Mouse (Mus musculus): ENCODE measurements around the gene Espn. TPM values are rescaled to one million over a fixed set of nuclear protein-coding genes. Genes with fewer than 3 reads are reported as not detected.

Gene Espn
- polyA plus RNA-seq, 1 experiment from 2014 or later: 13.8 TPM

- DNase-seq (ENCODE audit: low spot score): no peak
- no peak overlapping the region for H3K27ac ChIP-seq (replicated peaks)
- no peaks in the 10 kb centered on the region for H3K36me3 ChIP-seq (ENCODE audit: control insufficient read depth, insufficient read depth, low read length)
- H3K4me1 ChIP-seq (replicated peaks; ENCODE audit: control insufficient read depth, insufficient read depth): no peaks in the 10 kb centered on the region; the same call in 1 of the 2 replicates
- ATAC-seq (ENCODE audit: low FRiP score, low TSS enrichment): no peak
- H3K9me3 ChIP-seq (ENCODE audit: control insufficient read depth, low read length): no peaks in the 10 kb centered on the region
- H3K4me2 ChIP-seq (replicated peaks; ENCODE audit: low read depth): no peak overlapping the region
- no peak overlapping the region for H3K4me3 ChIP-seq (ENCODE audit: low read depth, low read length)
- TF ChIP-seq CTCF (IDR thresholded peaks at IDR 0.05; ENCODE audit: low read depth) (no peak), EP300 (optimal IDR thresholded peaks at IDR 0.05) (no peak)
- 76% methylated on average over 8 of the region's 8 CpGs for WGBS
- H3K9ac ChIP-seq (ENCODE audit: low read length): no peak overlapping the region
- H3K27me3 ChIP-seq (ENCODE audit: control insufficient read depth, insufficient read depth, low read length): no peaks in the 10 kb centered on the region
Measured at GRCm38 (mm10) chr4:152141521-152142135, 10.5 kb downstream of the Espn start.

- no peak overlapping the region for H3K27ac ChIP-seq (replicated peaks)
- H3K27me3 ChIP-seq (ENCODE audit: control insufficient read depth, insufficient read depth, low read length): no peaks in the 10 kb centered on the region
- H3K9me3 ChIP-seq (ENCODE audit: control insufficient read depth, low read length): no peaks in the 10 kb centered on the region
- TF ChIP-seq EP300 (optimal IDR thresholded peaks at IDR 0.05) (no peak), CTCF (IDR thresholded peaks at IDR 0.05; ENCODE audit: low read depth) (peak; percentile 84)
- ATAC-seq (ENCODE audit: low FRiP score, low TSS enrichment) (no peak), DNase-seq (ENCODE audit: low spot score) (peak; percentile 78)
- H3K4me3 ChIP-seq (ENCODE audit: low read depth, low read length): no peak overlapping the region
- H3K9ac ChIP-seq (ENCODE audit: low read length): no peak overlapping the region
- no peaks in the 10 kb centered on the region for H3K36me3 ChIP-seq (ENCODE audit: control insufficient read depth, insufficient read depth, low read length)
- no peak overlapping the region for H3K4me2 ChIP-seq (replicated peaks; ENCODE audit: low read depth)
- H3K4me1 ChIP-seq (replicated peaks; ENCODE audit: control insufficient read depth, insufficient read depth): no peaks in the 10 kb centered on the region; the same call in 1 of the 2 replicates
- WGBS: 26% methylated on average over 6 of the region's 6 CpGs
Measured at GRCm38 (mm10) chr4:152140441-152140840, 11.7 kb downstream of the Espn start.

- no peaks in the 10 kb centered on the region for H3K9me3 ChIP-seq (ENCODE audit: control insufficient read depth, low read length)
- WGBS: 3% methylated on average over 47 of the region's 51 CpGs
- H3K4me3 ChIP-seq (ENCODE audit: low read depth, low read length): peak overlapping the region; percentile 48
- H3K4me1 ChIP-seq (replicated peaks; ENCODE audit: control insufficient read depth, insufficient read depth): no peaks in the 10 kb centered on the region; the same call in 1 of the 2 replicates
- ATAC-seq (ENCODE audit: low FRiP score, low TSS enrichment) (peak; percentile 90), DNase-seq (ENCODE audit: low spot score) (peak; percentile 94)
- peak overlapping the region; percentile 13; the same call in 1 of the 2 replicates for H3K9ac ChIP-seq (ENCODE audit: low read length)
- TF ChIP-seq EP300 (optimal IDR thresholded peaks at IDR 0.05) (no peak), CTCF (IDR thresholded peaks at IDR 0.05; ENCODE audit: low read depth) (peak; percentile 96)
- H3K4me2 ChIP-seq (replicated peaks; ENCODE audit: low read depth): peak overlapping the region; percentile 69
- no peaks in the 10 kb centered on the region for H3K27me3 ChIP-seq (ENCODE audit: control insufficient read depth, insufficient read depth, low read length)
- no peak overlapping the region for H3K27ac ChIP-seq (replicated peaks)
- H3K36me3 ChIP-seq (ENCODE audit: control insufficient read depth, insufficient read depth, low read length): no peaks in the 10 kb centered on the region
Measured at GRCm38 (mm10) chr4:152138497-152139260, 13.5 kb downstream of the Espn start.

GRCm38 (mm10) chr4:152136876-152137250 is 15.3 kb downstream of the Espn start:
- Histone ChIP-seq H3K27ac (replicated peaks) (no peak overlapping the region), H3K27me3 (ENCODE audit: control insufficient read depth, insufficient read depth, low read length) (peaks cover 6% of the 10 kb centered on the region; the same call in 1 of the 2 replicates), H3K4me3 (ENCODE audit: low read depth, low read length) (no peak overlapping the region), H3K9ac (ENCODE audit: low read length) (no peak overlapping the region), H3K9me3 (ENCODE audit: control insufficient read depth, low read length) (no peaks in the 10 kb centered on the region), H3K36me3 (ENCODE audit: control insufficient read depth, insufficient read depth, low read length) (no peaks in the 10 kb centered on the region), H3K4me1 (replicated peaks; ENCODE audit: control insufficient read depth, insufficient read depth) (no peaks in the 10 kb centered on the region; the same call in 1 of the 2 replicates), H3K4me2 (replicated peaks; ENCODE audit: low read depth) (no peak overlapping the region)
- WGBS: 92% methylated on average over 2 of the region's 2 CpGs
- ATAC-seq (ENCODE audit: low FRiP score, low TSS enrichment) (no peak), DNase-seq (ENCODE audit: low spot score) (no peak)
- TF ChIP-seq EP300 (optimal IDR thresholded peaks at IDR 0.05): no peak
- TF ChIP-seq CTCF (IDR thresholded peaks at IDR 0.05; ENCODE audit: low read depth): no peak

DNA sequence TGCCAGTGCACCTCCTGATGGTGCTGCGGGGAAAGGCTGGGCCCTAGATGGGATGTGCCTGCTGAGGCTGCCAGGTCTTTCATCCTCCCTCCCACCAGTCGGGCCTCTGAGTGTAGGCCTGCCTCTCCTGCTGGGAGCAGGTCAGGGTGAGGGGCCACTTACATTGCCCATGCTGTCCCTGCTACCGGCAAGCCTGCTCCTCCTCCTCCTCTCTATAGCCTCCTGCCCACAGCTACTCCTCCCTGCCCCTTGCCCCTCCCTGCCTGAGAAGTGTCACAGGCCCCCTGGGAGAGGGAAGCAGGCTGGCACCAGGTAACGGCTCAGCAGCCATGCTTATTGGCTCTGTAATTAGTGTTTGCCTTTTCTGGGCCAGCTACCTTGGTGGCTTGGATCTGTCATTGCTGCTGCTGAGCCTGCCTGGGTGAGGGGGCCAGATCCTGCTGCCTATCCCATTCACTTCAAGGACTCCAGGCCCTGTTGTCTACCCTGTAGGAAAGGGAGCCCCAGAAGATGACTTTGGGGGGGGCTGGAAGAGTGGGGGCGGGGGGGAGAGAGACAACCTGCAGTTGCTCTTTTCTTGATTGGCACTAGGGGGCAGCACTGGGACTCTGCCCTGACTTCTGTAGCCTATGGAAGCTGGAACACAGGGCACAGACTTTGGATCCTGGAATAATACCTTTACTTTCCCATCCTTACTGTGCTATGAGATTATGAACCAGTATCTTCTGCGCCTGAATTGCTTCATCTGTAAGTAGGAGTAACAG is 15.9 kb downstream of the Espn start:
- H3K4me1 ChIP-seq (replicated peaks; ENCODE audit: control insufficient read depth, insufficient read depth): no peaks in the 10 kb centered on the region; the same call in 1 of the 2 replicates
- H3K9ac ChIP-seq (ENCODE audit: low read length): no peak overlapping the region
- H3K27ac ChIP-seq (replicated peaks): no peak overlapping the region
- no peaks in the 10 kb centered on the region for H3K9me3 ChIP-seq (ENCODE audit: control insufficient read depth, low read length)
- no peak overlapping the region for H3K4me3 ChIP-seq (ENCODE audit: low read depth, low read length)
- 48% methylated on average over 6 of the region's 6 CpGs for WGBS
- peaks cover 6% of the 10 kb centered on the region; the same call in 1 of the 2 replicates for H3K27me3 ChIP-seq (ENCODE audit: control insufficient read depth, insufficient read depth, low read length)
- DNase-seq (ENCODE audit: low spot score) (peak; percentile 50), ATAC-seq (ENCODE audit: low FRiP score, low TSS enrichment) (no peak)
- TF ChIP-seq EP300 (optimal IDR thresholded peaks at IDR 0.05): no peak
- peak; percentile 74 for TF ChIP-seq CTCF (IDR thresholded peaks at IDR 0.05; ENCODE audit: low read depth)
- no peaks in the 10 kb centered on the region for H3K36me3 ChIP-seq (ENCODE audit: control insufficient read depth, insufficient read depth, low read length)
- no peak overlapping the region for H3K4me2 ChIP-seq (replicated peaks; ENCODE audit: low read depth)

Data from stomach, postnatal 0 days (tissue).